Mouse (Mus musculus) forebrain, embryonic 16.5 days (tissue): ENCODE data around the gene Babam2. TPM values are rescaled to one million over a fixed set of nuclear protein-coding genes. Genes with fewer than 3 reads are reported as not detected.

Experiments used
- ATAC-seq: fragments of 200-750 bp; cut with Nextera tagmentation; 2 replicates; pipeline ENCODE4 v1.8.0; 2017; ENCODE audit warnings: mild to moderate bottlenecking, moderate library complexity
- H3K27ac ChIP-seq: fragments of 300-500 bp; sonication (generic); 2 replicates; pipeline ENCODE4 v1.5.1; 2014; ENCODE audit warnings: low read length, control low read depth
- H3K27me3 ChIP-seq: fragments of 300-500 bp; sonication (generic); replicated peaks from 2 replicates; pipeline ENCODE4 v1.6.1; 2014; ENCODE audit warnings: low read length; ENCODE audit not compliant: control insufficient read depth, insufficient read depth
- H3K36me3 ChIP-seq: fragments of 300-500 bp; sonication (generic); 2 replicates; pipeline ENCODE4 v1.6.1; 2014; ENCODE audit not compliant: control insufficient read depth, insufficient read depth
- H3K4me1 ChIP-seq: fragments of 300-500 bp; sonication (generic); replicated peaks from 2 replicates; pipeline ENCODE4 v1.6.1; 2014; ENCODE audit warnings: low read length; ENCODE audit not compliant: control insufficient read depth, insufficient read depth
- H3K4me2 ChIP-seq: fragments of 300-500 bp; sonication (generic); 2 replicates; pipeline ENCODE4 v1.6.1; 2014; ENCODE audit warnings: mild to moderate bottlenecking, low read length, control low read depth
- H3K4me3 ChIP-seq: fragments of 300-500 bp; sonication (generic); replicated peaks from 2 replicates; pipeline ENCODE4 v1.5.1; 2014; ENCODE audit warnings: mild to moderate bottlenecking, low read length, control low read depth
- H3K9ac ChIP-seq: fragments of 300-500 bp; sonication (generic); replicated peaks from 2 replicates; pipeline ENCODE4 v1.6.1; 2014; ENCODE audit warnings: low read depth, low read length, control low read depth
- H3K9me3 ChIP-seq: fragments of 300-500 bp; sonication (generic); 2 replicates; pipeline ENCODE4 v1.6.1; 2016; ENCODE audit warnings: low read length; ENCODE audit not compliant: control insufficient read depth
- WGBS: fragments of 180-500 bp; shearing (Covaris S2); extraction: QIAGEN DNeasy Blood & Tissue Kit; methylation state at CpG from one replicate; pipeline ENCODE4 v1.1.7; 2014; 5-methylcytosine and 5-hydroxymethylcytosine counted together
- polyA plus RNA-seq: library from polyadenylated mRNA; unstranded; fragments of >200 nt; fragmentation: Nextera tagmentation; extraction: Ambion mirVana; gene quantifications from 2 replicates; pipeline ENCODE4 v1.2.1, GENCODE M21; 2015

Gene Babam2
- polyA plus RNA-seq, 1 experiment from 2014 or later, result 53.5 TPM

- Histone ChIP-seq H3K27ac (no peak overlapping the region), H3K4me3 (no peak overlapping the region), H3K27me3 (no peaks in the 10 kb centered on the region), H3K36me3 (no peaks in the 10 kb centered on the region), H3K9ac (no peak overlapping the region), H3K4me2 (no peak overlapping the region), H3K4me1 (peaks cover 2% of the 10 kb centered on the region; the same call in 1 of the 2 replicates), H3K9me3 (no peaks in the 10 kb centered on the region)
- no peak for ATAC-seq
- WGBS, result 73% methylated on average over 2 of the region's 2 CpGs
Observed at GRCm38 (mm10) chr5:31983817-31984368, 286.4 kb downstream of the Babam2 start.

- ATAC-seq, result no peak
- Histone ChIP-seq H3K9ac (no peak overlapping the region), H3K9me3 (no peaks in the 10 kb centered on the region), H3K27me3 (no peaks in the 10 kb centered on the region), H3K36me3 (no peaks in the 10 kb centered on the region), H3K4me2 (no peak overlapping the region), H3K27ac (no peak overlapping the region), H3K4me3 (no peak overlapping the region), H3K4me1 (peaks cover 2% of the 10 kb centered on the region; the same call in 1 of the 2 replicates)
- WGBS, result 83% methylated on average over 13 of the region's 13 CpGs
Observed at GRCm38 (mm10) chr5:31984369-31984961, 287.0 kb downstream of the Babam2 start.

- Histone ChIP-seq H3K4me3 (no peak overlapping the region), H3K9me3 (no peaks in the 10 kb centered on the region), H3K36me3 (no peaks in the 10 kb centered on the region), H3K27ac (no peak overlapping the region), H3K4me1 (peaks cover 2% of the 10 kb centered on the region; the same call in 1 of the 2 replicates), H3K4me2 (no peak overlapping the region), H3K27me3 (no peaks in the 10 kb centered on the region), H3K9ac (no peak overlapping the region)
- no peak for ATAC-seq
- 89% methylated on average over 2 of the region's 2 CpGs for WGBS
Observed at GRCm38 (mm10) chr5:31985021-31985420, 287.5 kb downstream of the Babam2 start.

GRCm38 (mm10) chr5:31987541-31988307, 290.2 kb downstream of the Babam2 start:
- 91% methylated on average over 11 of the region's 11 CpGs for WGBS
- H3K4me3 ChIP-seq, result no peak overlapping the region
- no peak for ATAC-seq

GRCm38 (mm10) chr5:31997189-31997954, 299.9 kb downstream of the Babam2 start:
- H3K27ac ChIP-seq, result no peak overlapping the region
- WGBS, result 86% methylated on average over 4 of the region's 4 CpGs
- ATAC-seq, result no peak

More at GRCm38 (mm10) chr5:31987541-31988307, 290.2 kb downstream of the Babam2 start:
- no peak overlapping the region for H3K9ac ChIP-seq
- H3K9me3 ChIP-seq, result no peaks in the 10 kb centered on the region
- no peaks in the 10 kb centered on the region for H3K36me3 ChIP-seq
- no peaks in the 10 kb centered on the region for H3K27me3 ChIP-seq
- H3K4me1 ChIP-seq, result peaks cover 2% of the 10 kb centered on the region; the same call in 1 of the 2 replicates
- no peak overlapping the region for H3K27ac ChIP-seq
- H3K4me2 ChIP-seq, result no peak overlapping the region

GRCm38 (mm10) chr5:31998806-31999205, 301.3 kb downstream of the Babam2 start:
- 73% methylated on average over 2 of the region's 2 CpGs for WGBS
- H3K9me3 ChIP-seq, result no peaks in the 10 kb centered on the region
- no peak for ATAC-seq
- no peak overlapping the region for H3K4me3 ChIP-seq
- H3K27ac ChIP-seq, result no peak overlapping the region
- H3K9ac ChIP-seq, result no peak overlapping the region
- no peaks in the 10 kb centered on the region for H3K4me1 ChIP-seq
- H3K27me3 ChIP-seq, result no peaks in the 10 kb centered on the region
- H3K4me2 ChIP-seq, result no peak overlapping the region
- H3K36me3 ChIP-seq, result no peaks in the 10 kb centered on the region

More at GRCm38 (mm10) chr5:31997189-31997954, 299.9 kb downstream of the Babam2 start:
- no peaks in the 10 kb centered on the region for H3K4me1 ChIP-seq
- H3K36me3 ChIP-seq, result no peaks in the 10 kb centered on the region
- no peaks in the 10 kb centered on the region for H3K9me3 ChIP-seq
- no peak overlapping the region for H3K4me2 ChIP-seq
- no peak overlapping the region for H3K9ac ChIP-seq
- no peak overlapping the region for H3K4me3 ChIP-seq
- H3K27me3 ChIP-seq, result no peaks in the 10 kb centered on the region

- Histone ChIP-seq H3K27me3 (no peaks in the 10 kb centered on the region), H3K4me3 (no peak overlapping the region), H3K27ac (no peak overlapping the region), H3K4me1 (no peaks in the 10 kb centered on the region), H3K9ac (no peak overlapping the region), H3K9me3 (no peaks in the 10 kb centered on the region), H3K4me2 (no peak overlapping the region), H3K36me3 (no peaks in the 10 kb centered on the region)
- WGBS, result 73% methylated on average over 3 of the region's 3 CpGs
- no peak for ATAC-seq
Observed at GRCm38 (mm10) chr5:32000076-32000475, 302.6 kb downstream of the Babam2 start.

- no peak overlapping the region for H3K4me2 ChIP-seq
- WGBS, result 84% methylated on average over 9 of the region's 9 CpGs
- no peak overlapping the region for H3K4me3 ChIP-seq
- no peak for ATAC-seq
- H3K4me1 ChIP-seq, result no peaks in the 10 kb centered on the region
- H3K27ac ChIP-seq, result no peak overlapping the region
- H3K9me3 ChIP-seq, result no peaks in the 10 kb centered on the region
- H3K27me3 ChIP-seq, result no peaks in the 10 kb centered on the region
- no peak overlapping the region for H3K9ac ChIP-seq
- H3K36me3 ChIP-seq, result no peaks in the 10 kb centered on the region
Observed at GRCm38 (mm10) chr5:32001266-32001665, 303.8 kb downstream of the Babam2 start.

- no peak overlapping the region for H3K27ac ChIP-seq
- H3K4me2 ChIP-seq, result no peak overlapping the region
- no peaks in the 10 kb centered on the region for H3K36me3 ChIP-seq
- no peak overlapping the region for H3K9ac ChIP-seq
- ATAC-seq, result no peak
- H3K4me1 ChIP-seq, result no peaks in the 10 kb centered on the region
- H3K4me3 ChIP-seq, result no peak overlapping the region
- no peaks in the 10 kb centered on the region for H3K9me3 ChIP-seq
- WGBS, result 66% methylated on average over 3 of the region's 3 CpGs
- H3K27me3 ChIP-seq, result no peaks in the 10 kb centered on the region
Observed at GRCm38 (mm10) chr5:32001771-32002170, 304.3 kb downstream of the Babam2 start.
